Mouse (Mus musculus) hindbrain, embryonic 11.5 days (tissue): ENCODE measurements around the gene Barhl2. TPM values are rescaled to one million over a fixed set of nuclear protein-coding genes. Genes with fewer than 3 reads are reported as not detected.

Source experiments
- ATAC-seq: fragments of 200-750 bp; cut with Nextera tagmentation; 2 replicates; pipeline ENCODE4 v1.8.0; 2017; ENCODE audit warnings: mild to moderate bottlenecking, moderate TSS enrichment, moderate library complexity; ENCODE audit not compliant: low FRiP score
- DNase-seq: peaks from one replicate; pipeline ENCODE4 v3.0.0-alpha.2; 2015; ENCODE audit warnings: low spot score
- H3K27ac ChIP-seq: fragments of 300-500 bp; sonication (generic); 2 replicates; pipeline ENCODE4 v1.5.1; 2014; ENCODE audit warnings: mild to moderate bottlenecking, low read depth, low read length
- H3K27me3 ChIP-seq: fragments of 300-500 bp; sonication (generic); 2 replicates; pipeline ENCODE4 v1.6.1; 2014; ENCODE audit warnings: mild to moderate bottlenecking, low read length, moderate library complexity, mixed read lengths; ENCODE audit not compliant: control insufficient read depth, insufficient read depth
- H3K36me3 ChIP-seq: fragments of 300-500 bp; sonication (generic); 2 replicates; pipeline ENCODE4 v1.6.1; 2014; ENCODE audit warnings: mild to moderate bottlenecking, low read length, moderate library complexity, mixed read lengths; ENCODE audit not compliant: control insufficient read depth, insufficient read depth
- H3K4me1 ChIP-seq: fragments of 300-500 bp; sonication (generic); replicated peaks from 2 replicates; pipeline ENCODE4 v1.6.1; 2014; ENCODE audit warnings: low read length, mixed read lengths; ENCODE audit not compliant: control insufficient read depth, insufficient read depth
- H3K4me2 ChIP-seq: fragments of 300-500 bp; sonication (generic); replicated peaks from 2 replicates; pipeline ENCODE4 v1.6.1; 2014; ENCODE audit warnings: mild to moderate bottlenecking, low read depth, low read length
- H3K4me3 ChIP-seq: fragments of 300-500 bp; sonication (generic); 2 replicates; pipeline ENCODE4 v1.5.1; 2014; ENCODE audit warnings: low read depth, low read length
- H3K9ac ChIP-seq: fragments of 300-500 bp; sonication (generic); 2 replicates; pipeline ENCODE4 v1.6.1; 2014; ENCODE audit warnings: low read depth, low read length
- H3K9me3 ChIP-seq: fragments of 300-500 bp; sonication (generic); 2 replicates; pipeline ENCODE4 v1.6.1; 2016; ENCODE audit warnings: low read length; ENCODE audit not compliant: control insufficient read depth
- whole genome bisulfite sequencing: fragments of 180-500 bp; shearing (Covaris S2); extraction: QIAGEN DNeasy Blood & Tissue Kit; methylation state at CpG from one replicate; pipeline ENCODE4 v1.1.7; 2014; 5-methylcytosine and 5-hydroxymethylcytosine counted together
- polyA plus RNA-seq: library from polyadenylated mRNA; unstranded; fragments of >200 nt; fragmentation: Nextera tagmentation; extraction: Ambion mirVana; gene quantifications from 2 replicates; pipeline ENCODE4 v1.2.1, GENCODE M21; 2014

The Barhl2 gene
- polyA plus RNA-seq, 1 experiment from 2014 or later, result 2.0 TPM

DNA sequence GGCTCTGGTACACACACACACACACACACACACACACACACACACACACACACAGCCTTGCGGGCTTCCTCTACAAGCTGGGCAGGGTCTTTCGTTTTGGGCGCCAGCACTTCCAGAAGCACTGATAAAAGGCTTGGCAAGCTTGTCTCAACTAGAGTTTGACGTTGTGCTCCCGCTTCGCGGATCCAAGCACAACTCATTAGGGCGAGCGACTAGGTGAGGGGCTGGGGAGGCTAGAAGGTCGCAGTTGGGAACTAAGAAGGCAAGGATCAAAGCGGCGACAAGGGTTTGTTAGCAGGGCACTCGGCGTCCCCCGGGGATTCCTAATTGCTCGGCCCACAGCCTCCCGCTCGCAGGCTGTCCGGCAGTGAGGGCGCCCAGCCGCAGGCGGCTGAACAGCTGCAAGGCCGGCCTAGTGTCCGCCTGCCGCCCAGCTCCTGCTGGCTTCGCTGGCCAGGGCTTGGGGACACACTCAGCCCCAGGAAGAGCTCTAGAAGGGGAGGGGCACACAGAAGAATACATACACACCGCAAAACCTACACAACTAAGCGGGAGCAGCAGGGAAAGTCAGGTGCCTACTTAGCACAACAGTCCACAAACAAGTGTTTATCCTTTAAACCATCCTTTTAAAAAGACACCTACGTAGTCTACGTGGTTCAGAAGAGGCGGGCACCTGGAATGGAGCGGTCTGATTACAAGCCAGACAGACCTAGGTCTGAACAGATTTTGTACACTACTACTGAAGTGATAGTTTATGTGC lies 6.1 kb downstream of the Barhl2 start:
- no peaks in the 10 kb centered on the region for H3K36me3 ChIP-seq
- no peaks in the 10 kb centered on the region; the same call in 1 of the 2 replicates for H3K4me1 ChIP-seq
- WGBS, result 1% methylated on average over 32 of the region's 32 CpGs
- no peak overlapping the region for H3K9ac ChIP-seq
- DNase-seq (peak; percentile 74), ATAC-seq (peak; percentile 64)
- H3K27ac ChIP-seq, result no peak overlapping the region
- H3K4me3 ChIP-seq, result no peak overlapping the region
- peaks cover 85% of the 10 kb centered on the region for H3K27me3 ChIP-seq
- H3K4me2 ChIP-seq, result no peak overlapping the region; the same call in 1 of the 2 replicates
- no peaks in the 10 kb centered on the region for H3K9me3 ChIP-seq

DNA sequence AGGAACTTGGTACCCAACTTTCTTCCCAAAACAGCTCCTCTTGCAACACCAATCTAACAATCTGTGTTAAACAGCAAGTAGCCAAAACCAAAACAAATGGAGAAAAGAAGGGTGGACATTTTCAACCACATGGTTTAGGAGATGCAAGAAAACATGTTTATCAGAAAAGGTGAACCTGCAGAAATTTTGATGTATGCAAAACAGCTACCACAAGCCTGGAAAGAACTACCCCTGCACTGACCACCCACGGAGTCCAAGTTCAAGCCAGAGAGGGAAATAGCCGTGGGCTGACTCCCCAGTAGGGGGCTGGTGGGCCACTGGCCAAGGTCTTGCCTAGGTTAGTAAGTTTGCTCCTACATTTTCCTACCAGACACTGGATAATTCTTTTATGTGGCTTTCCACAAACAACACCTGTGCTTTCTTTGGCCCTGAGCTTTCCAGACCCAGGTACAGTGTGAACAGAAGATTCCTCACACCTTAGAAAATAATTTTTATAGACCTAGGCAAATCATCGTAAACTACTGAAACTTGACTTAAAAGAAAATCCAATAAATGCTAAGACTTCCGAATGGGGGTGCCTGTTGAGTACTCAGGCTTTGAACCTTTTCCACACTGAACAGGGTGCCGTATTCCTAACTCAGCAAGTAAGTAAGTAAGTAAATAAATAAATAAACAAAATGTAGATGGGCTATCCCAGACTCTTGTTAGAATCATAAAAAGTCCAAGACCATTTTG lies 7.4 kb downstream of the Barhl2 start:
- no peak overlapping the region for H3K9ac ChIP-seq
- DNase-seq (peak; percentile 38), ATAC-seq (no peak)
- no peak overlapping the region for H3K27ac ChIP-seq
- H3K27me3 ChIP-seq, result peaks cover 85% of the 10 kb centered on the region
- H3K36me3 ChIP-seq, result no peaks in the 10 kb centered on the region
- no peak overlapping the region for H3K4me2 ChIP-seq
- H3K9me3 ChIP-seq, result no peaks in the 10 kb centered on the region
- WGBS, result 11% methylated on average over 5 of the region's 5 CpGs
- no peaks in the 10 kb centered on the region; the same call in 1 of the 2 replicates for H3K4me1 ChIP-seq
- H3K4me3 ChIP-seq, result no peak overlapping the region

DNA sequence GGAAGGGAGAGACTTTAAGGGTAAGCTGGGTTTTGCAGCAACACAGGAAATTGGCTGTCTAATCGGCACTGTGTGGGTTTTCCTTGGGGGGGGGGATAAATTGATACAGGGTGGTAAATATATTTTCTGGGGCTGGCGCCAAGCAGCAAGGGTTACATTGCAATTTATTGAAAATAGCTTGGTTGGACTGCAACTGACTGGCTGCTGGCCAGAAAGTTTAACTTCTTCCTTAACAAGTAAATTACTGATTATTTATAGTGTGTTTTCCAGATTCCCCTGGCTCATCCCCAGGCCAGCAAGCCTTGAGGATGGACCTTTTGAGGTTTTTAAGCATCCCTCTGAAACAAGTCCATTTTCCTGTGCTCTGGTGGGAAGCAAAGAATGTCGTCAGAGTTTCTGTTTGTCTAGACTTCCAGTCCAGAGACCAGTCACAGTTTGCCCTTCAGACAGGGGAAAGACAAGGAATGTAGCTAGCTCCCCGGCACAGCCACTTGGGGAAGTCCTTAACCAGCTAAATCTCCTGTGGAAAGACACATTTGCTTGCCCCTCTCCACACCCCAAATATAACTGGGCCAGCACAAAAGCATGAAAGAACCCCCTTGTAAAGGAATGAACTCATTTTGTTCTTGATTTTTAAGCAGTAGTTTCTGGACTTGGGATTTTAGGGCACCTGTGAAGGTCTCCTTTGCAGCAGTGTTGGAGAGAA lies 8.1 kb downstream of the Barhl2 start:
- Histone ChIP-seq H3K9ac (no peak overlapping the region), H3K4me3 (no peak overlapping the region), H3K4me1 (no peaks in the 10 kb centered on the region; the same call in 1 of the 2 replicates), H3K36me3 (no peaks in the 10 kb centered on the region), H3K4me2 (no peak overlapping the region), H3K9me3 (no peaks in the 10 kb centered on the region), H3K27ac (no peak overlapping the region), H3K27me3 (peaks cover 82% of the 10 kb centered on the region)
- DNase-seq (peak; percentile 48), ATAC-seq (no peak)
- 10% methylated on average over 4 of the region's 4 CpGs for WGBS

DNA sequence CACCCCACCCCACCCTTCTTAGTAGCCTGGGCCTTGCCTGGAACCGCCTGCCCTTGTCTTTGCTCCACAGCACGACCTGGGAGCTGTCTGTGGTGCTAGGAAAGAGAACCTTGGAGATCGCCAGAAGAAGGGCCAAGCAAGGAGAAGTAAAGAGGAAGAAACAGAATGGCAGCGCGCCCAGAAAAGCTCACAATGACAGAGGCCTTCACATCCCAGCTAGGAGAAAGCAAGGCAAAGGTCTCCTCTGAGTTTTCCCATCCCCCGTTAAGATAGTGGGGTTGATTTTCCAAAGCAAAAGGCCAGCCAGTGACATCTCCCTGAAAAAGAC lies 9.2 kb downstream of the Barhl2 start:
- ATAC-seq, result no peak
- no peaks in the 10 kb centered on the region for H3K36me3 ChIP-seq
- no peak overlapping the region for H3K27ac ChIP-seq
- WGBS, result 0% methylated on average over 6 of the region's 6 CpGs
- no peak overlapping the region for H3K4me2 ChIP-seq
- H3K9ac ChIP-seq, result no peak overlapping the region
- no peaks in the 10 kb centered on the region; the same call in 1 of the 2 replicates for H3K4me1 ChIP-seq
- H3K4me3 ChIP-seq, result no peak overlapping the region
- peak; percentile 54 for DNase-seq
- H3K9me3 ChIP-seq, result no peaks in the 10 kb centered on the region
- H3K27me3 ChIP-seq, result peaks cover 73% of the 10 kb centered on the region

DNA sequence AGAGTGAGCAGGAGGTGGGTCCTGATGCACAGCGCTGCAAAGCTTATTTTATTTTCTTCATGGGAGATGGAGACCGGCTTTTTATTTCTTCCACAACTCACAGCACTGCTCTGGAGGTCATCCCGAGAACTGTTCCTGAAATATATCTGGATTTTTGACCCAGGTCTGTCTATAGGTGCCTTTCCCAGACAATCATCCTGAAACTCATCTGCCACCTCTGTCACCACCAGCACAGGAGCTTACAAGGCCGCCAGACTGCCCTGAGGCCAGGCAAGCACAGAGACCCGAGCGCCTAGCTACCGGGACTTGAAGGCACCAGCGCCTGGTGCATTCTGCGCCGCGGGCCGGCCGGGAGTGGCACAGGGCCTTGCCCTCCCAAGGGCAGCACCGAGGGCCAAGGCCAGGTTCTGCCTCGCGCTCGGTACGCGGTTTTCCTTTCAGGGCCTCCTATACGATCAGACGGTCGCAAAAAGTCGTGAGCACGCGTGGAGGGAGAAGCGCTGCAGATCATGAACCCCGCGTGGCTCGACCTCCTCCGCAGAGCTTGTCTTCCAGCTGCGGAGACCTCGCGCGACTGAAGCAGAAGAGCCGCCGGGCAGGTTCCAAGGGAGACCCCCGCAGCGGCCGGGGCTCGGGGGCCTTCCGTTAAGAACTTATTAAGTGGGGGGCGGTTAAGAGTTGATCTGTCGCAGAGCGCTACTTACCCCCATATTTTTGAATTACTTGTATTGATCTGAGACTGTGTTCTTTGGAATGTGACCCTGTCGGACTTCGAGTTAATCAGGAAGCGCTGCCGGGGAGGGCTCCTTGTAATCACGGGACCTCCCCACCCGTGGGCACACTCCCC lies 9.8 kb downstream of the Barhl2 start:
- ATAC-seq (no peak), DNase-seq (peak; percentile 58)
- H3K27me3 ChIP-seq, result peaks cover 67% of the 10 kb centered on the region
- peak overlapping the region; percentile 7; the same call in 1 of the 2 replicates for H3K4me2 ChIP-seq
- H3K27ac ChIP-seq, result no peak overlapping the region
- 2% methylated on average over 50 of the region's 50 CpGs for WGBS
- H3K9ac ChIP-seq, result no peak overlapping the region
- H3K4me1 ChIP-seq, result no peaks in the 10 kb centered on the region; the same call in 1 of the 2 replicates
- H3K9me3 ChIP-seq, result no peaks in the 10 kb centered on the region
- H3K4me3 ChIP-seq, result no peak overlapping the region
- no peaks in the 10 kb centered on the region for H3K36me3 ChIP-seq

DNA sequence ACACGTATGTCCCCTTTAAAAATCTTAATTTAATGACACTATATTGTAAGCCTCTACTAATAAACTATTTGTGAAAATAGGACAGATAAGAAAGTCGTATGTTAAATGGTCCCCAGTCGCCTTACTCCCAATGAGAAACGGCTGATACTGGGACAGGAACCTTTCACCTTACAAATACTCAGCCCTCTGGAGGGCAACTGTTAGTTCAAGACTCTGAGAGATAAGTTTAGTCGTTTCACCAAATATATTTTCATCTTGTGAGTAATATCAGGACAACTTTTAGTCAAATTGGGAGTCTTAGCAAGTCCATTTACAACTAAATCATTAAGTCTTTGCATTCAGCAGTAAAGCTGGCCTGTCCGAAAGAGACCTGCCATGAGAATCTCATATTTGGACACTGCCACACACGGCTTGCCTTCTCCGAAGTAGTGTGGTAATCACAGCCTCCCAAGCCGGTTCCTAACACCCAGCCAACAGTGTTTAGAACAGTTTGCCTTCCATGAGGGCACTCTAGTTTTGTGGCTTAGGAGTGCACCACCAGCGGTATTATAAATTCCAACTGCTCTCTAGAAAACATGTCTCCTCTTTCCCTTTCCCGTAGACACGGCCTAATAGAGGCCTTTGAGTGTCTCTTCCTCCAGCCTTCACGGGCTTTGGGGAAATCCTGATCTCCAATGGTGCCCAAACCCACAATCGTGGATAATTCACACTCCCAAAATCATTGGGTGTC lies 10.7 kb downstream of the Barhl2 start:
- Histone ChIP-seq H3K4me1 (no peaks in the 10 kb centered on the region), H3K9ac (no peak overlapping the region), H3K27ac (no peak overlapping the region), H3K9me3 (no peaks in the 10 kb centered on the region), H3K27me3 (peaks cover 64% of the 10 kb centered on the region), H3K4me2 (no peak overlapping the region), H3K4me3 (no peak overlapping the region), H3K36me3 (no peaks in the 10 kb centered on the region)
- no peak for ATAC-seq
- DNase-seq, result peak; percentile 39
- 26% methylated on average over 14 of the region's 14 CpGs for WGBS

DNA sequence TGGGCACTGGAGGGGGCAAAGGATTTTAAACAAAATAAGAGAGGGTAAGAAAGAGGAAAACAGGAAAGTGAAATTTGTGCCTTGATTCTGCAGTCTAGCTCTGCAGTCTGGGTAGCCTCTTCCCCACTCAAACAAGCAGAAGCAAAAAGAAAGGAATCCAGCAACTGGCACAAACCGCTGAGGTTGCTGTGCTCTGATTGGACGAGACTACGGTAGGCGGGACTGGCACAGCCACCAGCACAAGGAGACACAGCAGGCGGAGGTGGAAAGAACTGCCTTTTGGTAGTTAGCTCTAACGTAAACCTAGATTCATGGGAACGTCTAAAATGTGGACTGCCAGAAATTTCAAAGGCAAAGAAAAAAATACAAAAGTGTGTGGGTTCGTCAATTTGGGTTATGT lies 11.4 kb downstream of the Barhl2 start:
- no peak overlapping the region for H3K4me3 ChIP-seq
- no peaks in the 10 kb centered on the region for H3K9me3 ChIP-seq
- H3K9ac ChIP-seq, result no peak overlapping the region
- peak; percentile 49 for DNase-seq
- no peaks in the 10 kb centered on the region for H3K36me3 ChIP-seq
- H3K27ac ChIP-seq, result no peak overlapping the region
- peaks cover 57% of the 10 kb centered on the region for H3K27me3 ChIP-seq
- no peaks in the 10 kb centered on the region for H3K4me1 ChIP-seq
- peak; percentile 75 for ATAC-seq
- H3K4me2 ChIP-seq, result no peak overlapping the region
- 2% methylated on average over 8 of the region's 8 CpGs for WGBS

DNA sequence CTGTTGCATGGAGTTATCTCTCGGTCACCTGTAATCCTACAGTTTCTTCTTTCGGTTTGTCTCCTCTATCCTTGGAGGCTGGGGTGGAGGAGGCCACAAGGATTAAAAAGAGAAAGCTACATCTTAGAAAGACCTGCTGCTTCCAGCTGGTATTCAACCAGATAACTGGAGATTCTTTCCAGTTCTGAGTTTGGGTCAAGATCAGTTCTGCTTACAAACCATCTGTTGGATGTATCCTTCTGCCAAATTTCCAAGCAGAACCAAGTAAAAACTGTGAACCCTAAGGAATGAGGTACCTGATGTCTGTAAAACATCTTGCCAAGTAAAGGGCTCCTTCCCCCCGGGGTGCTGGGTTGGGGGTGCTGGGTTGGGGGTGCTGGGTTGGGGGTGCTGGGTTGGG lies 12.3 kb downstream of the Barhl2 start:
- H3K4me3 ChIP-seq, result no peak overlapping the region
- no peaks in the 10 kb centered on the region for H3K9me3 ChIP-seq
- ATAC-seq (no peak), DNase-seq (no peak)
- H3K27ac ChIP-seq, result no peak overlapping the region
- peaks cover 49% of the 10 kb centered on the region for H3K27me3 ChIP-seq
- H3K4me2 ChIP-seq, result no peak overlapping the region
- 84% methylated on average over 3 of the region's 3 CpGs for WGBS
- H3K36me3 ChIP-seq, result no peaks in the 10 kb centered on the region
- H3K9ac ChIP-seq, result no peak overlapping the region
- no peaks in the 10 kb centered on the region for H3K4me1 ChIP-seq
